Mouse (Mus musculus): ENCODE measurements around the gene Slc5a2.
A peak's percentile ranks its signal among the peaks of the same experiment; 100 is the strongest.

Gene Slc5a2

GRCm38 (mm10) chr7:128252609-128253008 is 12.8 kb upstream of the Slc5a2 start:
- peak; percentile 93 for DNase-seq

- no peak for DNase-seq
These were observed 10.5 kb upstream of the Slc5a2 start for GRCm38 (mm10) chr7:128254978-128255377.

- DNase-seq = no peak
These were observed 9.7 kb upstream of the Slc5a2 start for GRCm38 (mm10) chr7:128255757-128256156.

GRCm38 (mm10) chr7:128256783-128257334 is 8.6 kb upstream of the Slc5a2 start:
- no peak for DNase-seq

GRCm38 (mm10) chr7:128266056-128266455 is 599 bp downstream of the Slc5a2 start:
- DNase-seq = no peak

GRCm38 (mm10) chr7:128267391-128267790 is 1.9 kb downstream of the Slc5a2 start:
- DNase-seq = no peak

GRCm38 (mm10) chr7:128267813-128268212 is 2.4 kb downstream of the Slc5a2 start:
- DNase-seq = no peak

GRCm38 (mm10) chr7:128270431-128270850 is 5.0 kb downstream of the Slc5a2 start:
- no peak for DNase-seq

GRCm38 (mm10) chr7:128271496-128271895 is 6.0 kb downstream of the Slc5a2 start:
- DNase-seq = no peak

GRCm38 (mm10) chr7:128276051-128276450 is 10.6 kb downstream of the Slc5a2 start:
- no peak for DNase-seq

- DNase-seq = no peak
These were observed 14.3 kb downstream of the Slc5a2 start for GRCm38 (mm10) chr7:128279750-128280149.

GRCm38 (mm10) chr7:128281765-128282164 is 16.3 kb downstream of the Slc5a2 start:
- DNase-seq = no peak

GRCm38 (mm10) chr7:128282532-128283244 is 17.2 kb downstream of the Slc5a2 start:
- DNase-seq = no peak

GRCm38 (mm10) chr7:128284047-128284446 is 18.6 kb downstream of the Slc5a2 start:
- no peak for DNase-seq

GRCm38 (mm10) chr7:128285060-128285459 is 19.6 kb downstream of the Slc5a2 start:
- DNase-seq = no peak

- DNase-seq = no peak
These were observed 23.6 kb downstream of the Slc5a2 start for GRCm38 (mm10) chr7:128288923-128289544.

- DNase-seq = no peak
These were observed 29.3 kb downstream of the Slc5a2 start for GRCm38 (mm10) chr7:128294785-128295184.

- DNase-seq = no peak
These were observed 31.1 kb downstream of the Slc5a2 start for GRCm38 (mm10) chr7:128296514-128296913.

- DNase-seq = no peak
These were observed 31.8 kb downstream of the Slc5a2 start for GRCm38 (mm10) chr7:128297291-128297616.

- DNase-seq = peak; percentile 67 to 69
These were observed 32.4 kb downstream of the Slc5a2 start, which contains the start of gene BC017158 for GRCm38 (mm10) chr7:128297617-128298480. BC017158 (minus strand) TSS chr7:128298170.

GRCm38 (mm10) chr7:128298481-128299342 is 33.3 kb downstream of the Slc5a2 start:
- no peak for DNase-seq

- no peak for DNase-seq
These were observed 35.5 kb downstream of the Slc5a2 start for GRCm38 (mm10) chr7:128300952-128301351.

All from thymus, postnatal 36 days (tissue).